Mouse (Mus musculus) erythroblast, embryonic 14.5 days (primary cell): ENCODE results near the gene Tmem184c.

Source experiments
- GATA1 ChIP-seq: IDR thresholded peaks from 2 replicates; pipeline ENCODE4 v1.6.1; 2012; ENCODE audit warnings: low read length, inconsistent platforms, mixed read lengths
- TAL1 ChIP-seq: IDR thresholded peaks from 3 replicates; pipeline ENCODE4 v1.6.1; 2012; ENCODE audit warnings: low read length, inconsistent platforms, mixed read lengths

GRCm38 (mm10) chr8:77637593-77637992 lies 27.1 kb upstream of the Tmem184c start:
- TF ChIP-seq TAL1 = no peak
- no peak for TF ChIP-seq GATA1
